Mouse (Mus musculus): Measurements from ENCODE around the gene Aldh3b2.
"Not testable (repeated sequence)": the region's sequence is repeated elsewhere in the genome, so short reads cannot be mapped to it uniquely, and the experiment has no call there.

Gene Aldh3b2

DNA sequence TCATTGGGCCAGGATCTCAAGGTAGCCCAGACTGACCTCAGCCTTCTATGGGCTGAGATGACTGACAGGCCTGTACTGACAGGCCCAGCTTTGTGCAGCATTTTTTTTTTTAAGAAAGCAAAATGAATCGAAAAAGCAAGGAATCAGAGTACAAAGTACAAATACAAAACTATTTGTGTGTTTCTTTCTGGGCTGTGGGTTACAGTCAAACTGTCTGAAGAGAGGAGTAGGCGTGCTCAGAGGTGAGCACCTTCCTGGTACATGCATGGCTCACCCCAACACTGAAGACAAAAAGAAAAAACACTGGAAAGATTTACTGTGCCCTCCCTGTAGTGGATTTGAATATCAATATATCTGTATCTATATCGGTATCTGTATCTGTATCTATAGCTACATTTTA is 24.3 kb upstream of the Aldh3b2 start:
- in situ Hi-C loops (cut with MboI, MseI): no loop called here

DNA sequence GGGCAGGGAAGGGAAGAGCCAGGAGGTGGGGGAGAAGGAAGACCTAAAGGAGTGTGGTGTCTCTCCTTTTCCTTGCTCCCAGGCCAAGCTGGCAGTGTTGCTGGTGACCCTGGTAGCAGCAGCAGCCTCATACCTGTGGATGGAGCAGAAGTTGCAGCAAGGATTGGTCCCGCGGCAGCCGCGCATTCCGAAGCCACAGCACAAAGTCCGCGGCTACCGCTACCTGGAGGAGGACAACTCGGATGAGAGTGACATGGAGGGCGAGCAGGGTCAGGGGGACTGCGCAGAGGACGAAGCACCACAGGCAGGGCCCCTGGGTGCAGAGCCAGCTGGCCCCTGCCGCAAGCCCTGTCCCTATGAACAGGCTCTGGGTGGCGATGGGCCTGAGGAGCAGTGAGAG is 23.6 kb upstream of the Aldh3b2 start:
- in situ Hi-C loops (cut with MboI, MseI): no loop called here

DNA sequence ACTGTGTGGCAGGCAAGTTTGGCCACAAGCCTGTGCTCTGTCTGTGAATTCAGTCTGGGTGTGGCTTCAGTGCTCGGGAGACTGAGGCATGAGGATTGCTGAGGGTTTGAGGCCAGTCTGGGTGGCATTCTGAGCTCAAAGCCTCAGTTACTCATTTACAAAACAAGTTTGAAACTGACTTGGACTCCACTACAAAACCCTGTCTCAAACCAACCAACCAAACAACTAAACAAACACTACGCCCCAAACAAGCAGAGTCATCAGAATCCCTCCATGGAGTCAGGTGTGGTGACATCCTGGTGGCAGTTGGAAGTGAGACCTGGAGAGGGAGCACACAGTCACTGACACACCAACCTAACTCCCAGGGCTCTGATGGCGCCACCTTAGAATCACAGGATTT is 21.8 kb upstream of the Aldh3b2 start:
- in situ Hi-C loops (cut with MboI, MseI): no loop called here

DNA sequence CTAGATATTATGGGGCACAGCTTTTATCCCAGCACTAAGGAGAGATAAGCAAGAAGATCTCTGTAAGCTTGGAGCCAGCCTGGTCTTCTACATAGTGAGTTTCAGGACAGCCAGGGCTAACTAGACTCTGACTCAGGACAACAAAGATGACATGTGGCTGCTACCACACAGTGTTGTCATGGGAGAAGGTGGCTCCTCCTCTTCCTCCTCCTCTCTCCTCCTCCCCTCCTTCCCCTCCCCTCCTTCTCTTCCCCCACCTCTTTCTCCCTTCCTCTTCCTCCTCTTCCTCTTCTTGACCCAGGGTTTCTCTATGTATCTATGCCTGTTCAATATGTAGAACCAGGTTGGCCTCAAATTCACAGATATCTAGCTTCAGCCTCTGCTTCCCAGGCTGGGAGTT is 20.7 kb upstream of the Aldh3b2 start:
- in situ Hi-C loops (cut with MboI, MseI): no loop called here

DNA sequence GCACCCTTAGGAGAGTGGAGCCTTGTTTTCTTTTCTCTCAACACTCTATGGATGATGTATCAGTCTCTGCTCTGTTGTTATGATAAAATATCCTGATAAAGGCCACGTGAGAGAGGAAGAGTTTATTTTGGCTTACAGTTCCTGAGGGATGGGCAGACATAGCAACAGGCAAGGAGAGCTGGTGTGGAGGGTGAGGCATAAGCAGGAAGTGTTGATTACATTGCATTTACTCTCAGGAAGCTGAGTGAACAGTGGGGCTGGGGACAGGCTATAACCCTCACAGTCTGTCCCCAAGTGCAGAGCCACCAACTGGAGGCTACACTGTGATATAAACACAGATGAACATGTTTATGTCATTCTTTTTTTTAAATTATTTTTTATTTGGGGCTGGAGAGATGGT is 20.0 kb upstream of the Aldh3b2 start:
- in situ Hi-C loops (cut with MboI, MseI): no loop called here

DNA sequence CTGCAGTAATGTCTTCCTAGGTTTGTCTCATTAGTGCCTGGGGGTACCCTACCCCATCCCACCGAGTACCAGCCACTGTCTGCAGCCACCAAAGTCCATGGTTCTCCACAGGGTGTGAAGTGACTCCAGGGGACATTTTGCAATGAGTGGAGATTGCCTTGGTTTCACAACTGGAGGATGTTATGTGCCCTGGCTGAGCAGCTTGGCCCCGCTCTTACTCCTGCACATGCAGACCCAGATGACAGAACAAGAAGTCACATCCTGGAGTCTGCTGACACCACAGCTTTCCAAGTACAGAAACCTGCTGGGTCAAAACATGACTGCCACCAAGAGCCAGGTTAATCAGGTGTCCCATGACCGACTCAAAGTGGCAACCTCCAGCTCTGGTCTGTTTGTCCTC is 17.1 kb upstream of the Aldh3b2 start:
- in situ Hi-C loops (cut with MboI, MseI): no loop called here

DNA sequence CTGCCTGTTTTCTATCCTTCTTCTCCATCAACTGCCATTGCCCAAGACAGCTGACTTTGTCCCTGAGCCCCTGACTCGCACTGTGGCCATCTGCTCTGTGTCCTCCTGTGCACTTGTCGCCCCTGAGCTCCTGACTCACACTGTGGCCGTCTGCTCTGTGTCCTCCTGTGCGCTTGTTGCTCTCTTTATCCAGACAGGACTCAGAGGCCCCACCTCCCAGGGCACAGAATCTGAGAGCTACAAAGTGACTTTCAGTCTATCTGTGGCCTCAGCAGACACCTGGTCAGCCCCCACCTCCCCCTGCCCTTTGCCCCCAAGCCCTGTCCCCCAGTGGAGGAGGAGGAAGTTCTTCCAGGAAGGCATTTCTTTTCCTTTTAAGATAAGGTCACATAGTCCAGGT is 16.3 kb upstream of the Aldh3b2 start:
- in situ Hi-C loops (cut with MboI, MseI): no loop called here

DNA sequence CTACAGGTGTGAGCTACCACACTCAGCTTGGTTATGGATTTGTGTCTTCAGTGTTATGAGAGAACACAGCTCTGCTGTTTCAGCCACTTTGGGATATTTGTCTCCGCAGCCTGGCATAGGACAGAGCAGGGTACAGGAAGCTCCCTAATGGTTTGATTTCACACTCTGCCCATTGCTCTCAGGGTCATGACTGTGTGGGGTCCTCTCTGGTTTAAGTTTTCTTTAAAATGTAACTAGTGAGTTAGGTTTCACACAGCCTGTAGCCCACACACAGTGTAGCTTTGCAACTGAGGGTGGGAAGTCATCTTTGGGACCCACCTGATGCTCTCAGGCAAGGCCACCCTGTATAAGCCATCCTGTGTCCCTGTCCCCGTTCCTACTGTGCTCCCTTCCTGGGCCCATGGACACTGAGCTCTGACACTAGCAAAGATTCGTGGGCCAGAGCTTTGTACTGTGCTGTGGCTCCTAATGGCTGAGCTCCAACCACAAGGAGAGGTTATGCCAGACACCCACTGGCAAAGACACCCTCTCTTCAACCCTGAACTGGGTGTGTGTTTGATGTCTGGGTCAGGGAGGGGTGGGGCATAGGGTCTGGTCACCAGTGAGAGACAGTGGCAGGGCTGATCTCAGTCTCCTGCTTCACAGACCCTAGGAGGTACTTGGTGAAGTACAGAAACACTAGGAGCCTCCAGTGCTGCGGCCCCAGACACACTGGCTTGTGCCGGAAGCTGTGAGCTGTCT is 14.7 kb upstream of the Aldh3b2 start:
- in situ Hi-C loops (cut with MboI, MseI): not testable (repeated sequence)

DNA sequence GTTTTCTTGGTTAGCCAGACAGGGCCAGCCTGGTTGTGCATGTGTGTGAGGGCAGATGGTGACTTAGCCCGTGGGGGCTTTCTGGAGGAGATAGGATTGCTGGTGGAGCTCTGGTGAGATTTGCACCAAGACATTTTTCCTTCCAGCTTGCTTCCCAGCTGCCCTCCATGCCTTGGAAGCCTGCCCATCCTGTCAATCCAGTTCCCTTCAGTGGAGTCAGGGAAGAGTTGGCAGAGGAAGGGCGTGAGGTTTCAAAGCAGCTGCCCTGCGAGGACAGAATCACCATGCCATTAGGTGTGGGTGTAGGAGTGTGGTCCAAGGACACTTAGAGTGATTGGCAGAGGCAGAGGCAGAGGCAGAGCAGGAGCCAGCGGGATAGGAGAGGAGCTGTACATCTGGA is 13.7 kb upstream of the Aldh3b2 start, which contains the start of gene Aldh3b3:
TSS of gene Aldh3b3 (plus strand) at position 176 of the 400 bp plus-strand sequence.
- in situ Hi-C loops (cut with MboI, MseI): no loop called here

DNA sequence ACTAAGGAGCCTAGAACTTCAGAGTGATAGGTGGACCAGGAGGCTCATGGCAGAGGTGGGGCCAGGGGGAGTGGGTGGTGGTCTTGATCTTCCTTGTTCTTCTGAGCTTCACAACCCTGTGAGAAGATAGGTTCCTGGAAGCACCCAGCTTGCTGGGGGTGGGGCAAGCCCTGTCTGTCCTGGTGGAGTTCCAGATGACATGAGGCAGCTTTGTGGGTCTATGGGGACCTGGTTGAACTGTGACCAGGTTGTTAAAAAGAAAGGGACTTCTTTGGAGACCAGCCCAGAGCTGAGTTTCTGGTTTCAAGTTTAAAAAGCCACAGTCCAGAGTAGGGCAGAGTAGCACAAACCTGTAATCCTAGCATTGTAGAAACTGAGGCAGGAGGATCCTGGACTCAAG is 13.1 kb upstream of the Aldh3b2 start:
- in situ Hi-C loops (cut with MboI, MseI): no loop called here

DNA sequence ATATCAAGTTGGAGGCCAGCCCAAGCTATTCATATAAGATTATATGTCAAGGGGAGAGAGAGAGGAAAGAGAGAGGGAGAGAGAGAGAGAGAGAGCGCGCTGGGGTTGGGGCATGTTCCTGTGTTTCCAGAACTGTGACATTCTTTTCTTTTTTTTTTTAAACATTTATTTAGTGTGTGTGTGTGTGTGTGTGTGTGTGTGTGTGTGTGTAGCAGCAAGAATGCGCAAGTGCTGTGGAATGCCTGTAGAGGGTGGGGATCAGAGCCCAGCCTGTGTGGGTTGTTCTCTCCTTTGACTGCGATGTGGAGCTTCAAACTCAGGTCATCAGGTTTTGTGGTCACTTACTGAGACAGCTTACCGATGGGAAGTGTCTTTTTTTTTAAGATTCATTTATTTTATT is 11.9 kb upstream of the Aldh3b2 start:
- in situ Hi-C loops (cut with MboI, MseI): no loop called here

DNA sequence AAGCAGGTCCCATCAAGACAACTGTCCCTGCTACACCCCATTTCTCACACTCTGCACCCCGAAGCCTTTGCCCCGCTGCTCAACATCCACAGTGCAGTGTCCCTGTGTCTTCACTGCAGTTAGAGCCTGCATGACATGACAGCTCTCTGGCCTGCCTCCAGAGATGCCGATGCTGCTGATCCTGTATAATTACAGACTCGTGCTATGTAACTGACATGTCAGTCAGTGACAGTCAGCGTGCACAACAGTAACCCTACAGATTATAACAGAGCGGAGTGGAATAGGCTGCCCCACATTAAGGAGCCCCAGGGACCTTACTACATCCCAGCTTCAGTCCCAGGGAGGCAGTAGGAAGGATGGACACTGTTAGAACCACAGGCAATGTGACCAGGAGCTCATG is 10.3 kb upstream of the Aldh3b2 start:
- in situ Hi-C loops (cut with MboI, MseI): not testable (repeated sequence)

DNA sequence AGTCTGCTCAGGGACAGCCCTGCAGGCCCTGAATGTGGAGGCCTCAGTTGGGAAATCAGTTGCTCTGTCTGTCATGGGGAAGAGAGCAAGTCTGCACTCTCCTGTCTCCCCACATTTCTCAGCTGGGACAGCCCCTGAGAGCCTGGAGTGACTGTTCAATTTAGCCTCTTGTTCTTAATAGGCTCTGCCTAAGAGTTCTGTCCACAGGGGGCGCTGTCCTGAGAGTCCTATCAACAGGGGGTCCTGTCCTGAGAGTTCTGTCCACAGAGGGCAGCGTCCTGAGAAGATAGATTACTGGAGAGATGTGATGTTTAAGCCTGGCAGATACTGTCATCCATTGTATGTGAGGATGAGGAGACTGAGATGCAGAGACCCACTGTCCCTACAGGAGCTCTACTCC is 9.7 kb upstream of the Aldh3b2 start:
- in situ Hi-C loops (cut with MboI, MseI): no loop called here

DNA sequence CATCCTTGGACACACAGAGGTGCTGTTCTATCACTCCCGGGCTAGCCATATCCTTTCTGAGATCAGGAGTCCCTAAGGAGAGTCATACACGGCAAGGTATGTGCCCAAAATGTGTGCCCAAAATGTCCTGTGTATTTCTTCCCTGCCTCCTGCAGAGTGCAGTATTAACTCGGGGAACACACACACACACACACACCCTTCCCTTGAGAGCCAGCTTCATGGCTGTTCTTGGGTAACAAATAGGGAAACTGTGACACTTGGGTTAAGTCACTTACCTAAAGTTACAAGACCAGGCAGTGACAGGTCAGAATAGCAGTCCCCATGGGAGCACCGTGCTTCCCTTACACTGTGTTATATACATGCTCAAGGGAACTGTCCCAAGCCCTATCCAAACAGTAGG is 8.1 kb upstream of the Aldh3b2 start:
- in situ Hi-C loops (cut with MboI, MseI): no loop called here

DNA sequence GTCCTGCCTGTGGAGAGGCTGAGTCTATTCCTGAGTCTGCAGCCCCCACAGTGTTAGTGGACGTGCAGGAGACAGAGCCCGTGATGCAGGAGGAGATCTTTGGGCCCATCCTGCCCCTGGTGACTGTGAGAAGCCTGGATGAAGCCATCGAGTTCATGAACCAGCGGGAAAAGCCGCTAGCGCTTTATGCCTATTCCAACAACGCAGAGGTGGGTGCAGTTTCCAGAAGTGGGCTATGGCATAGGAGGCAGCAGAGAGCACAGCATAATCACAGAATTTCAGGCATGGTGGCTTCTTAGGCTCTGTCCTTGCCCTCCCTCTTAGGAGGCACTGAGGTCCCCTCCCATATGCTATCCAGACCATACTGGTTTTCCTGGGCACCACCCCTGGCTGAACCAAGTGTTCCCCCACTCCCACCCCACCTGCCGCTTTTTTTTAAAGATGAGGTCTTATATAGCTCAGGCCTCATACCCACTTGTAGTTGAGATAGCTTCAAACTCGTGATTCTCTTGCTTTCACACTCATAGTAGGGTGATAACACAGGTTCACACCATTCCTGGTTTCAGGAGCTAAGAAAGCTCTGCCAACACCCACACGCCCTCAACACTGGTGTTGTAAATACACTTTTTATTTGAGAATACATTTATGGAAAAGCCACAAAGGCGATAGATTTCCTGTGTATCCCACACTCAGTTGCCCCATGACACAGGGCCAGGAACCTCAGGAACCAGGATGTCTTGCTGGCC is 5.6 kb upstream of the Aldh3b2 start:
- in situ Hi-C loops (cut with MboI, MseI): no loop called here

DNA sequence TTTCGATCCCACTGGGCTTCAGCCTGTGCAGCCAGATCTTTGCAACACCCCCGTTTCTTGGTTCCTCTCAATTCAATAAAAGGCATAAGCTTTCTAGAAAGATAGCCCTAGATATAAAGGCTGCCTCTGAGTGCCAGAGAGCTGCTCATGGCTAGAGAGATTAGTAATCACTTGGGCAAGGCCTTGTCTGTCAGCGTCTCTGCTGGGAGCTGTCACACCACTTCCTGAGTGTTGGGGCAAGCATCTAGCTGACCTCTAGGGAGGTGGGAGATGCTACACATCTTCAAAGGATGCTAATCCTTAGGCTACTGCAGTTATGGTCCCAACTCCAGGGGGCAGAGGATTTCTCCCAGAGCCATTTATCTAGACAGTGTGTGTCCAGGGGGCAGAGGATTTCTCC is 4.9 kb upstream of the Aldh3b2 start:
- in situ Hi-C loops (cut with MboI, MseI): no loop called here

DNA sequence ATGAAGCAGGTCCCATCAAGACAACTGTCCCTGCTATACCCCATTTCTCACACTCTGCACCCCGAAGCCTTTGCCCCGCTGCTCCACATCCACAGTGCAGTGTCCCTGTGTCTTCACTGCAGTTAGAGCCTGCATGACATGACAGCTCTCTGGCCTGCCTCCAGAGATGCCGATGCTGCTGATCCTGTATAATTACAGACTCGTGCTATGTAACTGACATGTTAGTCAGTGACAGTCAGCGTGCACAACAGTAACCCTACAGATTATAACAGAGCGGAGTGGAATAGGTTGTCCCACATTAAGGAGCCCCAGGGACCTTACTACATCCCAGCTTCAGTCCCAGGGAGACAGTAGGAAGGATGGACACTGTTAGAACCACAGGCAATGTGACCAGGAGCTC is 2.5 kb downstream of the Aldh3b2 start:
- in situ Hi-C loops (cut with MboI, MseI): loop anchor here (5.0 kb wide), 1 partner anchor 347 kb away; no protein-coding TSS in a partner anchor

DNA sequence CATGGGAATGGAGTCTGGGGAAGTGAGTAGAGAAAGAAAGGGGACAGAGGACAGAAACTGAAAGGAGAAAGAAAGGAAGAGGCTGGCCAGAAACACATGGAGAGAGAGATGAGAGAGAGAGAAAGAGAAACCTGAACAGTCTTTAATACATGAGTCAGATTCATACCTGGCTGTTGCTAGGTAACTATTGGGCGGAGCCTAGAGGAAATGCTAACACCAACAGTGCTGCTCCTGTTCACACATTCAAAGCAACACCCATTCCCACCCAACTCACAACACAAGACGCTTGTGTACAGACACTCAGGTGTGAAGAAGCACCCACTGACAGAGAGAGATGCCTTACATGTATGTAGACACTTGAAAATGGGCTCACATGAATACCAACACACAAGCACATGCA is 3.7 kb downstream of the Aldh3b2 start:
- in situ Hi-C loops (cut with MboI, MseI): no loop called here

DNA sequence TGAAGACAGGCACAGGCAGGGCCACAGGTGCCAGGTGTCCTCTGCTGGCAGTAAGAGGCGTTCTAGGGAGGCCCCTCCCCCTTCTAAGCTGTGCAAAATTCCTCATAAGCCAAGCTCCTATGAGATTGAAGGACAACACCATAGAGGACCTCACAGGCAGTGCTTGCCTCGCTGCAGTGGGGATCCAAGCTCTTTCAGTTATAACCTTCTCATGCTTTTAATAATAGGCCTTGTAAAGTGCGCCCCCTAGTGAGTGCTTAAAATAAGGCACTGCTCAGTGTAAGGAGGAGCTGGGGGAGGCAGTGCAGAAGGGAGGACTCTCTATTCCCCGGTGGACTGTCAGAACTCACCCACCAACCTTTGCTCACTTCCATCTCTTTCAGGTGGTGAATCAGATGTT is 8.2 kb downstream of the Aldh3b2 start:
- in situ Hi-C loops (cut with MboI, MseI): no loop called here

DNA sequence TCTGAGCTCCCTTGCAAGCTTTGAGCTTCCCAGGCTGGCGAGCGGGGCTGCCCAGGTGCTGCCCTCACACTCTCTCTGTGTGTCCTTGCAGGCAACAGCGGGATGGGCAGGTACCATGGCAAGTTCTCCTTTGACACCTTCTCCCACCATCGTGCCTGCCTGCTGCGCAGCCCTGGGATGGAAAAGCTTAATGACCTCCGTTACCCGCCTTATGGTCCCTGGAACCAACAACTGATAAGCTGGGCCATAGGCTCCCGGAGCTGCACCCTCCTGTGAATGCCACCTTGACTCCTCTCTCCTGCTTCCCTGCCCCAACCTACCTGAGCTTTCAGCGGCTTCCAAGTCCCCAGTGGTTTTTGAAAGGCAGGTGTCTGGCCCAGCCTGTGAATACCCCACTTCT is 8.8 kb downstream of the Aldh3b2 start:
- in situ Hi-C loops (cut with MboI, MseI): no loop called here

DNA sequence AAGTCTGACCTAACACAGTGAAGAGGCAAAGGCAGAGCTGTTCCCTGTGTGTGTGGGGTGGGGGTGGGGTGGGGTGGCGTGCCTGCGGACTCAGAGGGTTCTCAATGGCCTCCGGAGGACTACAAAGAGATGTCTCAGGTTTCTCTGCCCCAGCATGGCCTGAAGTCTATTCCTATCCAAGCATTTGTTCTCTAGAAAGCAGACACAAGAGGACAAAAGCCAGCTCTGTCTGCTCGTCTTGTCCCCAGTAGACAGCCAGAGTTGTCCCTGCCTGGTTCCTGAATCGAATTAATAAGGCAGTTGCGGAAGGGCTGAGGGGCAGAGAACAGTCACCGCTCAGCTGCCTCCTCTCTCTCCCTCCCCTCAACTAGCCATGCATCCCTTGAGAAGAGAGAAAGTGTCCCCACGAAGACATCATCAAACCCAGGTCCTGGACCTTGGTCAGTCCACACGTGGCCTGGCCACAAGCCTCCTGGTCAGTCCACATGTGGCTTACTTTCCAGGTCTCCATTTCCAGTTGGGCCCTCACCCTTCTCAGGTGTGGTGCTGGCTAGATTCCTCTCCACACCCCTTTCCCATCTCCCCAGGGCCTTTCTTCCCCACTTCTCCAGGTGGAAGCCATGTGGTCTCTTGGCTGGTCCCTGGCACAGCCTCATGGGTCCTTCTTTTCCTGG is 11.5 kb downstream of the Aldh3b2 start:
- in situ Hi-C loops (cut with MboI, MseI): no loop called here

DNA sequence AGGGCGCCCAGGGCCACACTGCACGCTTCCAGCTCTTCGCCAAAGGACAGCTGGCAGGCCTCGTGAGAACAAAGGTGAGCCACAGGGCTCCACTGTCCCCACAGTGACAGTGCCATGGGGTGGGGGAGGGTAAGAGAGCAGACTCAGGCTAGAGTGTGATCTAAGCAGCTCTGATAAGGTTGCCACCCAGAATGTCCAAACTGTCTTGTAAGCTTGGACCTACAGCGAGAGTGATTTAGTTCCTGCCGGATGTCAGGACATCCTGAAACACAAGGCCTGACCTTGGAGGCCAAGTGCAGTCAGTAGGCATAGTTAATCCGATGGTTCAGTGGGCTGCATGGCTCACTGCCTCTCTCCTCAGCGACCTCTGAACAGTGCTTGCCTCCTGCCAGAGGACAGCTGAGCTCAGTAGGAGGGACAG is 13.1 kb downstream of the Aldh3b2 start:
- in situ Hi-C loops (cut with MboI, MseI): no loop called here

DNA sequence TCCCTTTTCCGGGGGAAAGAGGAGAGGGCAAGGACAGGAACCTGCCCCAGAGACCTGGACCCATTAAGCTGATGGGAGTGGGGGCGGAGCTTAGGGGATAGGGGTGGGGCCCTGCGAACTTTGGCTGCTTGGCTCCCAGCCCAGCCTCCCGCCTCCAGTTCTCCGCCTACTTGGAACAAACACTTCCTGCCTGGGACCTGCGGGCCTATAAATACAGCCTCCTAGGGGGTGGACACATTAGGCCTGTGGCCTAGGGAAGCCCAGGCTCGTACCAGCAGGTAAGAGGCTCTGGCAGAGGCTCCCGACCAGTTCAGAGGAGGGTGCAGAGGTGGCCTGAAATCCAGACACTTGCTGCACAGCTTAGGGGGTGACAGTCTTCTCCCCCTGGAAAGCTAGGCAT is 14.2 kb downstream of the Aldh3b2 start, which contains the start of gene Acy3:
TSS of gene Acy3 (plus strand) at position 237 of the 400 bp plus-strand sequence.
- in situ Hi-C loops (cut with MboI, MseI): no loop called here
